Mouse (Mus musculus): ENCODE data around the gene Ctns.

Gene Ctns

DNA sequence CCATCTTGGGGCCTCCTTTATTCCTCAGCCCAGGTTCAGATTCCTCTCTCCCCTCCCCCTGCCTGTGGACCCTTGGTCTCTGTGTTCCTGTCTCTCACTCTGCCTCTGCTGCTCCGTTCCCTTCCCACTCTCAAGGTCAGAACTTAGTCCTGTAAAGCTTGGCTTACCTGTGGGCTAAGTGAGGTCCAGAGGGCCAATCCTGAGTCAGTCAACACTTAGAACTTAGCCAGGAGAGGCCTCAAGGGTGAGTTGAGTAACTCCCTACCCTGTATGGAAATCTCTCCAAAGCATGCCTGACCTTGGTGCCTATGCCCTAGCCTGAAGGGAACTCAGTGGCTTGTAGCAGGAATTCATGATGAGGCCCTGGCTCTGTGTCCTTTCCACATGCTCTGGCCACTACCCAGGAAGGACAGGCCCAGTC is 54.6 kb downstream of the Ctns start:
- no peak for DNase-seq (ENCODE audit: low spot score)

- DNase-seq (ENCODE audit: low spot score) = peak; percentile 81
Observed at GRCm38 (mm10) chr11:73137591-73138501, 61.0 kb downstream of the Ctns start, which contains the start of gene Haspin. Gene Haspin, minus strand, starts transcription at chr11:73138294.

- DNase-seq (ENCODE audit: low spot score) = no peak
Observed at GRCm38 (mm10) chr11:73137116-73137515, 61.7 kb downstream of the Ctns start.

- no peak for DNase-seq (ENCODE audit: low spot score)
Observed at GRCm38 (mm10) chr11:73136587-73136986, 62.3 kb downstream of the Ctns start.

GRCm38 (mm10) chr11:73134222-73134621 is 64.6 kb downstream of the Ctns start:
- no peak for DNase-seq (ENCODE audit: low spot score)

Measured in ovary, postnatal 10 days (tissue).